Mouse (Mus musculus): ENCODE results near the gene Ptpa. TPM values are rescaled to one million over a fixed set of nuclear protein-coding genes. Genes with fewer than 3 reads are reported as not detected.

Ptpa gene
- total and polyA plus RNA-seq, 2 experiments from 2014 or later: 92.4 to 109 TPM

- Histone ChIP-seq H3K9ac (replicated peaks; ENCODE audit: low read depth, low read length) (peak overlapping the region; percentile 58), H3K36me3 (replicated peaks; ENCODE audit: control insufficient read depth, insufficient read depth, low read length) (no peaks in the 10 kb centered on the region), H3K4me1 (ENCODE audit: control insufficient read depth, insufficient read depth) (peaks cover 20% of the 10 kb centered on the region), H3K4me3 (ENCODE audit: low read depth, low read length) (peak overlapping the region; percentile 43), H3K9me3 (replicated peaks; ENCODE audit: control insufficient read depth, low read length) (no peaks in the 10 kb centered on the region), H3K4me2 (ENCODE audit: low read depth, low read length) (peak overlapping the region; percentile 96), H3K27me3 (ENCODE audit: control insufficient read depth, insufficient read depth, low read length) (no peaks in the 10 kb centered on the region), H3K27ac (ENCODE audit: low read depth) (peak overlapping the region; percentile 91)
- DNase-seq (ENCODE audit: low spot score) (peak; percentile 64), ATAC-seq (ENCODE audit: insufficient read depth, low read depth) (peak; percentile 10)
- TF ChIP-seq CTCF (IDR thresholded peaks at IDR 0.05; ENCODE audit: low read depth) (peak; percentile 22), EP300 (IDR thresholded peaks at IDR 0.05; ENCODE audit: low read depth) (no peak)
- WGBS: under 1% methylated on average over 46 of the region's 46 CpGs
Observed at GRCm38 (mm10) chr2:30470143-30470946, 54.5 kb downstream of the Ptpa start.

GRCm38 (mm10) chr2:30471051-30471450 lies 55.2 kb downstream of the Ptpa start:
- H3K9ac ChIP-seq (replicated peaks; ENCODE audit: low read depth, low read length): 0 out of 2 replicates have a peak overlapping the region, but pooled peaks have one; percentile 9
- H3K4me2 ChIP-seq (ENCODE audit: low read depth, low read length): peak overlapping the region; percentile 96
- 20% methylated on average over 8 of the region's 8 CpGs for WGBS
- H3K36me3 ChIP-seq (replicated peaks; ENCODE audit: control insufficient read depth, insufficient read depth, low read length): no peaks in the 10 kb centered on the region
- TF ChIP-seq EP300 (IDR thresholded peaks at IDR 0.05; ENCODE audit: low read depth): no peak
- no peak for TF ChIP-seq CTCF (IDR thresholded peaks at IDR 0.05; ENCODE audit: low read depth)
- H3K27ac ChIP-seq (ENCODE audit: low read depth): peak overlapping the region; percentile 91
- H3K27me3 ChIP-seq (ENCODE audit: control insufficient read depth, insufficient read depth, low read length): no peaks in the 10 kb centered on the region
- peaks cover 20% of the 10 kb centered on the region for H3K4me1 ChIP-seq (ENCODE audit: control insufficient read depth, insufficient read depth)
- no peak for ATAC-seq (ENCODE audit: insufficient read depth, low read depth)
- DNase-seq (ENCODE audit: low spot score): no peak
- no peaks in the 10 kb centered on the region for H3K9me3 ChIP-seq (replicated peaks; ENCODE audit: control insufficient read depth, low read length)
- H3K4me3 ChIP-seq (ENCODE audit: low read depth, low read length): peak overlapping the region; percentile 85

GRCm38 (mm10) chr2:30471795-30472720 lies 56.2 kb downstream of the Ptpa start:
- ATAC-seq (ENCODE audit: insufficient read depth, low read depth): peak; percentile 54
- Histone ChIP-seq H3K36me3 (replicated peaks; ENCODE audit: control insufficient read depth, insufficient read depth, low read length) (no peaks in the 10 kb centered on the region), H3K4me3 (ENCODE audit: low read depth, low read length) (peak overlapping the region; percentile 85), H3K9ac (replicated peaks; ENCODE audit: low read depth, low read length) (peak overlapping the region; percentile 89), H3K27me3 (ENCODE audit: control insufficient read depth, insufficient read depth, low read length) (no peaks in the 10 kb centered on the region), H3K27ac (ENCODE audit: low read depth) (peak overlapping the region; percentile 91), H3K9me3 (replicated peaks; ENCODE audit: control insufficient read depth, low read length) (no peaks in the 10 kb centered on the region), H3K4me2 (ENCODE audit: low read depth, low read length) (peak overlapping the region; percentile 96), H3K4me1 (ENCODE audit: control insufficient read depth, insufficient read depth) (peaks cover 12% of the 10 kb centered on the region)
- DNase-seq (ENCODE audit: low spot score): peak; percentile 87
- no peak for TF ChIP-seq CTCF (IDR thresholded peaks at IDR 0.05; ENCODE audit: low read depth)
- TF ChIP-seq EP300 (IDR thresholded peaks at IDR 0.05; ENCODE audit: low read depth): no peak
- WGBS: under 1% methylated on average over 41 of the region's 51 CpGs

GRCm38 (mm10) chr2:30472731-30473351 lies 57.0 kb downstream of the Ptpa start:
- peak overlapping the region; percentile 85 for H3K4me3 ChIP-seq (ENCODE audit: low read depth, low read length)
- peaks cover 10% of the 10 kb centered on the region for H3K4me1 ChIP-seq (ENCODE audit: control insufficient read depth, insufficient read depth)
- H3K4me2 ChIP-seq (ENCODE audit: low read depth, low read length): peak overlapping the region; percentile 96
- H3K9ac ChIP-seq (replicated peaks; ENCODE audit: low read depth, low read length): peak overlapping the region; percentile 89
- H3K27me3 ChIP-seq (ENCODE audit: control insufficient read depth, insufficient read depth, low read length): no peaks in the 10 kb centered on the region
- under 1% methylated on average over 56 of the region's 60 CpGs for WGBS
- DNase-seq (ENCODE audit: low spot score) (no peak), ATAC-seq (ENCODE audit: insufficient read depth, low read depth) (no peak)
- no peaks in the 10 kb centered on the region for H3K36me3 ChIP-seq (replicated peaks; ENCODE audit: control insufficient read depth, insufficient read depth, low read length)
- no peak for TF ChIP-seq CTCF (IDR thresholded peaks at IDR 0.05; ENCODE audit: low read depth)
- TF ChIP-seq EP300 (IDR thresholded peaks at IDR 0.05; ENCODE audit: low read depth): no peak
- H3K9me3 ChIP-seq (replicated peaks; ENCODE audit: control insufficient read depth, low read length): no peaks in the 10 kb centered on the region
- peak overlapping the region; percentile 91 for H3K27ac ChIP-seq (ENCODE audit: low read depth)

GRCm38 (mm10) chr2:30473431-30474031 lies 57.7 kb downstream of the Ptpa start:
- Histone ChIP-seq H3K27me3 (ENCODE audit: control insufficient read depth, insufficient read depth, low read length) (no peaks in the 10 kb centered on the region), H3K9me3 (replicated peaks; ENCODE audit: control insufficient read depth, low read length) (no peaks in the 10 kb centered on the region), H3K4me3 (ENCODE audit: low read depth, low read length) (peak overlapping the region; percentile 85), H3K27ac (ENCODE audit: low read depth) (peak overlapping the region; percentile 91), H3K36me3 (replicated peaks; ENCODE audit: control insufficient read depth, insufficient read depth, low read length) (no peaks in the 10 kb centered on the region), H3K9ac (replicated peaks; ENCODE audit: low read depth, low read length) (peak overlapping the region; percentile 89), H3K4me2 (ENCODE audit: low read depth, low read length) (peak overlapping the region; percentile 96), H3K4me1 (ENCODE audit: control insufficient read depth, insufficient read depth) (peaks cover 10% of the 10 kb centered on the region)
- ATAC-seq (ENCODE audit: insufficient read depth, low read depth) (peak; percentile 32), DNase-seq (ENCODE audit: low spot score) (no peak)
- TF ChIP-seq EP300 (IDR thresholded peaks at IDR 0.05; ENCODE audit: low read depth) (no peak; the same call in 1 of the 2 replicates), CTCF (IDR thresholded peaks at IDR 0.05; ENCODE audit: low read depth) (no peak)
- under 1% methylated on average over 58 of the region's 80 CpGs for WGBS

All from heart, postnatal 0 days (tissue).